Mouse (Mus musculus) left cerebral cortex, adult 8-10 months (tissue): ENCODE data around the gene Sez6. TPM values are rescaled to one million over a fixed set of nuclear protein-coding genes. Genes with fewer than 3 reads are reported as not detected.

Experiments
- DNase-seq, 2 experiments: peaks; one replicate each; pipeline ENCODE4 v3.0.0; 2022; ENCODE audit warnings: low spot score in 2 of 2
- total RNA-seq, 4 experiments: library from RNA; stranded (reverse); gene quantifications; 2 replicates each; pipeline ENCODE4 v1.2.4; 2022

Gene Sez6
- total RNA-seq, 4 experiments from 2014 or later: 184 to 230 (median 207) TPM

DNA sequence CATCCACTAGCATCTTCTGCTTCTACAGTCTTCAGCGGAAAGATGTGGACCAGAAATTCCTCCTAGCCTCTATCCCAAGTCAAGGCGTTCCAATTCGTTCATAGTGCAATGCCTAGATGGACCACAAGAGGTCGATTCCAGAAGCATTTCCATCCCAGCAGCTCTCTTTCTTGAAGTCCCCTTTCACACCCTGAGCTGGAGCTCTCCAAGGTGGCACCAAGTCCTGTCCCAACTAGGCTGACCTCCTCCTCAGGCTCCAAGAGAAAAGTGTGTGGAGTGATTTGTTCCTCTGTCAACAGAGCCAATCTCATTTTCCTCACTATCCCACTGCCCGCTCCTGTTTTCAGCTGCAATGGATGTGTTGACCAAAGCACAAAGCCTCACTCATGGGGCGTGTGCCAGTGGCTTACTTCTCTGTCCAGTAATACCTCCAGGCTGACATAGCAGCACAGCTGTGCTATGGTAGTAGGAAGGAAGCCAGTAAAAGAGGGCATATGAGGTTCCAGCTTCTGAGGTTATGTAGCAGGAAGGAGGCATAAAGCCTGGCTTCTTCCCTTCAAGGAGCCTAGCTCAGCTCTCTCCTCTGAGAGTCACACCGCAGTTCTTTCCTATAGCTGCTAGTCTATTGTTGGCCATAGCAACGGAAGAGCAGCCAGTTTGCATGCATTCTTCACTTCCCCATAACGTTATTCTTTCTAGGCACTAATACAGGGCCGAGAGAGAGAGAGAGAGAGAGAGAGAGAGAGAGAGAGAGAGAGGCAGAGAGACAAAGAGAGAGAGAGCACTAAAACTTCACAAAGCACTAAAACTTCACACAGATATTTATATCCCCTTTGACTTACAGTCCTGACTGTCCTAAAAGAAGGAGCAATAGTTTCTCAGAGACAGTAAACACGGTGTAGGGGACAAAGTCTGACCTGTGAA is 49.9 kb downstream of the Sez6 start:
- no peak for DNase-seq

DNA sequence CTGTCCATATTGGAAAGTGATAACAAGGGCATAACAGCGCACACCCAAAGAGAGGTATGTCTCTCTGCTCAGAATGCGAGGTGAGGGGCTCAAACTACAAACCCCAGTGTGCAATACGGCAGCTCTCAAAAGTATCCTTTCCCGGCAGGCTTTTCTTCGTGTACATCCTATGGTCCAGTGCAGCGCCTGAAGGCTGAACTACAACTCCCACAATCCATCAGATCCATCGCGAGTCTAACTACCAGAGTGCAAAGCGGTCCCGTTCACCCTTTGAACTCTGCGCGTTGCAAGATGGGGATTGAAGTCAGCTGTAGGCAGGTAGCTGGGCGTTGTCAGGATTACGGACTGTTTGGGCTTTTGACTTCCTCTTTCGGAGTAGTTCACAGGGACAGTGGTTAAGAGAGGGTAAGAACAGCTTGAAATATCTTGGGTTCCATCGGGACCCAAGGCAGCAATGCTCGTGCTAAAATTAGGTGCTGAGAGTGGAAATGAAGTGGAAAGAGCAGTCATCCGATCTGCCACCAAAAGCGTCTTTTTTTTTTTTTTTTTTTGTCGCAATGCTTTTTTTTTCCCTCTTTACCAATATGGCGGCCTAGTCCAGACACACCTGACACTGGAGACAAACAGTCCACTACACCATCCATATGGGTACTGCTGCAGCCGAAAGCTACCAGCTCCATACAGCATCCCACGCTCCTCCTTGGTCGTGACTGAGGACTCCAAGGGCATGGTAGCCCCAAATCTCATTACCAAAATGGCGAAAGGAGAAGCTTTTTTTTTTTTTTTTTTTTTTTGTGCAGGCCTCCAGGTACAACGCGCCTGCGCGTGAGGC is 51.2 kb downstream of the Sez6 start:
- peak; percentile 85 to 99 for DNase-seq

DNA sequence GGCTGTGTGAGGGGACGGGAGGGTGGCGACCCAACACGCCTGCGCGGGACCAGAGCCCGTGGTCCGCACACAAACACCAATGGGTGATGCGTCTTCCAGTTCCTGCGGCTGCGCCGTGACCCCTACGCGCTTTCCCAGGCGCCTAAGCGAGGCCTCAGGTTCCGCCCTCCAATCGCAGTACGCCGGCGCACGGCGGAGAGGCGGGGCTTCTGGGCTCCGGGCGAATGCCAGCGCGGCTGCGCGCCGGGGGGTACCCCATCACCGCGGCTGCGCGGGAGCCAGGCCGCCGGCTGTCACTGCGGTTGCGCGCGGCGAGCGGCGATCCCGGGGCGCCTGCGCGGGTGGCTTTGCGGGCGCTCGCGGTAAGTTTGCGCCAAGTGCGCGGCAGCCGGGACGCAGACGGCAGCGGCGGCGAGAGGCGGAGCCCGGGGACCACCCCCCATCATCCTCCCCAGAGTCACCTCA is 51.9 kb downstream of the Sez6 start, which contains the start of gene Phf12:
Gene Phf12 (plus strand): TSS at position 314 of the 465 bp plus-strand sequence.
- DNase-seq: peak; percentile 98 to 100

DNA sequence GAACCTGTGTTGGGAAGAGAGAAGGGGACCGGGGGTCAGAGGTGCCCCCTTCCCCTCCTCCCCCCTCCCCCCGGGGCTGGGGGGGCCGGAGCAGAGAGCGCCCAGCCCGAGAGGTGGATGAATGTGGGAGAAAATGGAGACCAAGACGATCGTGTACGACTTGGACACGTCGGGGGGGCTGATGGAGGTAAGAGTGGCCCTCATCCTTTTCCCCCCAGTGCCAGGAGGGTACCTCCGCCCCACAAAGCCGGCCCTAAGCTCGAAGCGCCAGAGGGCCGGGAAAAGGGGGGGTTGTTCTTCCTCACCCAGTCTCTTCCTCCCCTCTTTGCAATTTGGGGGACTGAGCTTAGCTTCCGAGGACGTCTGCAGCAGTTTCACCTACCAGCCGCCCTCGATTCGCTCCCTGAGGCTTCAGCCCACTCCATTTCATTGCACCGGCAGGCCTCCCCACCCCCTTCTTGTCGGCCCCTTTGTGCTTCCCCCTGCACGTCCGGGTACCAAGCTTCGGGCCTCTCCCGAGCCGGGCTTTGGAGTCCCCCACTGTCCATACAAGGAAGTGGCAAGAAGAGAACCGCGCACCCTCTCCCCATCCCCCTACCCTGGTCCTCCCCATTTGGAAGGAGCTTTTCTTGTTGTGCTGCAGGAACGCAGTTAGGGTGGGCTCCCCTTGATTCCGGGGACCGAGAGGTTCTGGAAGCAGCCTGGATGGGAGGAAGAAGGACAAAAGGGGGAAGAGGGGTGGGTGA is 52.8 kb downstream of the Sez6 start:
- DNase-seq: peak in 1 of 2 experiments; percentile 68

DNA sequence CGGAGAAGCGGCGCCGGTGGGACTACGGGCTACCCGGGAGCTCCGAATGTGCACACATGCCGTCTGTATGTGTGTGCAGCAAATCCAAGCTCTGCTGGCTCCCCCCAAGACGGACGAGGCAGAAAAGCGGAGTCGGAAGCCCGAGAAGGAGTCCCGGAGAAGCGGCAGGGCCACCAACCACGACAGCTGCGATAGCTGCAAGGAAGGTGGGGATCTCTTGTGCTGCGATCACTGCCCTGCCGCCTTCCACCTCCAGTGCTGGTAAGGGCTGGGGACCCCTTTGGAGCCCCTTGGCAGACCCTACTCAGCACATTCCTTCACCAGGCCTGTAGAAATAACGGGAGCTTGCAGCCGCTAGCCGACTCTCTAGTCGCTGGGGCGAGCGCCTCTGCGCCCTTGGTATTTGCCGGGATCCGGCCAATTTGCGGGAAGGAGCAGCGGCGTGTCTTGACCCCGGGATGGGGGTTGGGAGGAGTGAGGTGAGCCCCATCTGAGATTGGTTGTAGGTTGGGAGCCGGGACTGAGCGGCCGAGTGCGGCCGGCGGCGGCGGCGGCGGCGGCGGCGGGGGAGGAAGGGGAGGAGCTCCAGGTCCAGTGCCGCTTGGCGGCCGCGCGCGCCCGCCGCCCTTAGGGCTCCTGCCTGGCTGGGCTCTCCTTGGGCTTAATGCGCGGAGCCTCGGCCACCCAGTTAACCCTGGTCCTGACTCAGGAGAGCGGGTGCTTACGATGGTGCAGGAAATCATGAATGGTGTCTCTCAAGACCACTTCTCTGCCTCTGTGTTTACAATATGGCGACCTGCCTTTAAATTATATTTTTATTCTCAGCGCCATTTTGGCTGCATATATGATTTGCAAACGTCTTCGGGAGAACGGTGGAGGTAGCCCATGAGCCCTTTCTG is 53.6 kb downstream of the Sez6 start:
- DNase-seq: no peak

DNA sequence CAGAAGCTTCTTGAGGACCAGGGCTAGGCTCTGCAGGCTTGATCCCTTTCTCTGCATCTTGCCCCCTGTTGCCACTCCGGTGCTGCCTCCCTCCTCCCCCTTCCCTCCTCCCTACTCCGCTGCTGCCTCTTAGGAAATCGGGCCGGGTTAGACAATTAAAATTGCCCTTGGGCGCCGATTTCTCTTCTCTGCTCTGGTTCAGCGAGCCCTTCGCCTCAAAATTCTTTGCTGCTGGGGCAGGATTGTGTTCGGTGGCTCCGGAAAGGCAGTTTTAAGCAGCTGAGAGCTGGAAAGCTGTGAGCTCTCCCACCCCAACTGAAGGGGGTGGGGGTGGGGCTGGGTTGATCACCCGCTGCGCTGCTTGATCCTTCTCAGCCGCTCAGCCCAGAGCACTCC is 54.2 kb downstream of the Sez6 start:
- peak in 1 of 2 experiments; percentile 48 for DNase-seq

DNA sequence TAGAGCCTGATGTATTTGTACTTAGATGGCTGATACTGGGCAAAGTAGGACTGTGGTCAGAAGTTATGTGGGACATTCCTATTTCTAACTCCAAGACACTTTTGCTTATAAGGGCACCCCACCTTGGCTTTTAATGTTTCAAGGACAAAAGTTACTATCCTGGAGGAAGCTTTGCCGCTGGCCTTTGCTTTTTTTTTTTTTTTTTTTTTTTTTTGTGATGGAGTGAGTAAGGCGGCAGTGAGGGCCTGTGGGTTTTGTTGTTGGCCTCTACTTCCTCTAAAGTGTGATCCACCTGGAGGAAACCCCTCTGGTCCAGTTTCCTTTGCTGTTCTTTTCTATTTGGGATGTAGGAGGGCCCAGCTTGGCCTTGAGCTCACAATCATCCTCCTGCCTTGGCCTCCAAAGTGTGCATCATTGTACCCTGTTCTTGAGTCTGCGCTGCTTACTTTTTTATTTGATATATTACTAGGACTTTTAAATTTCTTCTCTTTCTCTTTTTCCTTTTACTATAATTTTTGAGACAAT is 55.0 kb downstream of the Sez6 start:
- no peak for DNase-seq

DNA sequence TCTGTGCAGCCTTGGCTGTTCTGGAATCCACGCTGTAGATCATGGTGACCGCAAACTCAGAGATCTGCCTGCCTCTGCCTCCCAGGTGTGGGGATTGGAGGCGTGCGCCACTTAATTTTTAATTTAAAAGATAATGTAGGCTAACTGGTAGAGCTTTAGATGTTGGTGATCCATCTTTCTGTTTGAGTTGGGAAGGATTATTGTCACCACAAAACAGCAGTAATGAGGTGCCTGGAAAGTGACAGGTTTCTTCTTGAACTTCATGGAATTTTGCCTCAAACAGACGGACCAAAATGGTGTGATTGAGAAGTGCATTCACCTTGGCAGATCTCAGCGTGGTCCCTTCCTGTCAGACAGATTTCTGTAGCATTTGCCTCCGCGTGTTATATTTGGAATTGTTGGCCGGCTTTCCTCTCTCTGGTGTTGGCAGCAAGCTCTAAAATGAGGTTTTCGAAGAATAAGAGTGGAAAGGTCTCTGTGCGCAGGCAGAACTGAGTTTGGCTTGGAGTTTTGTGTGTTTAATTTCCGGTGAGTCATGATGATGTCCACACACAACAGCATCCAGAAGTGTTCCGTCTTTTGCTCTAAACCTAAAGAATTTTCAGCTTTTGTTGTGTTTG is 58.6 kb downstream of the Sez6 start:
- no peak for DNase-seq

DNA sequence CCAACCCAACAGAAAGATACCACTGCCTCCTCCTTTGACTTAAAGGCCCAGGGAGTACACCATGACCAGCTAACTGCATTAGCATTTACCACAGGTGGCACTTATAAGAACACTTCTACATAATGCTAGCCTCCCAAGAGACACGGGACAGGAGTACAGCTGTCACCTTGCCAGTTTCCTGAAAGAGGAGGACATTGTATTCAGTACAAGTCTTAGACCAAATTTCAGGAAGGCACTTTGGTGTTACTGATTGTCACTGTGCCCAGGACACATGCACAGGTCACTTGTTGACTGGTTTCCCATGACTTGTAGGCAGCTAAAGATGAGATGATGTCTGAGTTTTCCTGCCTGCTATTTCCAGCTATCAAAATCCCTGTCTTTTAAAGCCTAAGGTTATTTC is 65.0 kb downstream of the Sez6 start:
- DNase-seq: no peak

DNA sequence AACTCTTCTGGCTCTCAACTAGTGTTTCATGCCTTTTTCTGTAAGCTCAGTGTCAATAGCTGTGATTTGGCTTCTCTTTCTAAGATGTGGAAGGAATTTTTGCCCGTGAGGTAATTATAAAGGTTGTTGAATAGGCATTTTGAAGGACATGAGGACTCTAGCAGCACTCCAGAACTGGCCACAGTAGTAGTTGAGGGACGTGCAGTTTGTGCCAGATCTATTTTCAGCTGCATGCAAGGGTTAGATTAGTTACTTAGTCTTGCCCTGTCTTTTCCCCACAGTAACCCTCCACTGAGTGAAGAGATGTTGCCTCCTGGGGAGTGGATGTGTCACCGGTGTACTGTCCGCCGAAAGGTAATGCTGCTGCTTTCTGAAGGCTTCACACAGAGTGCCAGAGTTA is 75.8 kb downstream of the Sez6 start:
- no peak for DNase-seq

DNA sequence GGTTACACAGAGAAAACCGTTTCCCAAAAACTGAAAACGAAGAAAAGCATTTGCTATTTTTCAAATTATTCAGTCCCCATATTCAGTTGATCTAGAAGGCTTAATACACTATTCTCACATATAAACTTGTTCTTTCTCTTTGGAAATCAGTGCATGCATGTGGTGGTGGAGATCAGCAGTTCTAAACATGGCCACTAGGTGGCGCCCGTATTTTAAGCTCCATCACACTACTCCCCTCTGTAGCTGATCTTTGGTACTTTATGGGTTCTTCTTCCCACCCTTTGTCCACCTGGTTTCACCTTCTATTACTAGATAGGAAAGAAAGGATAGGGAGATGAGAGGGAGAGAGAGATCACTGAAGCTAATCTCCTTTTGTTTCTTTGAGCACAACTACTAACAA is 89.1 kb downstream of the Sez6 start:
- DNase-seq: peak in 1 of 2 experiments; percentile 72

DNA sequence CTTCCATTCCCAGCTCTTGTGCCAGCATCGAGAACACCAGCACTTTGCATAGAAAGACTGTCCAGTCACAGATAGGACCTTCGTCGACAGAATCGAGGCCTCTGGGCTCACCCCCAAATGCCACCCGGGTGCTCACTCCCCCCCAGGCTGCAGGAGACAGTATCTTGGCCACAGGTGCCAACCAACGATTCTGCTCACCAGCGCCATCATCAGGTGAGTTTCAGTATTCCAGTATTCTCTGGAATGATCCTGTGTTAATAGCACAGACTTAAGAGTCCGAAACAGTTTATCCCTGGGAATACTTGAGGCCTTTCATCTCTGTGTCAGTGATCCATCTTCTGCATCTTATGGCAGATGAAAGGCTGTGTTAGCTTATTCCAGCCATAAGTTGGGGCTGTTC is 93.0 kb downstream of the Sez6 start:
- no peak for DNase-seq

Other genes with a start within 250 kb of the Sez6 start
- gene Nufip2, start 244.6 kb upstream of the Sez6 start, total RNA-seq: 10 to 100 TPM; 63.5 to 69.0 (median 67.1) TPM
- not detected for gene Cryba1, start 205.5 kb upstream of the Sez6 start, total RNA-seq
- gene Myo18a, start 167.6 kb upstream of the Sez6 start, total RNA-seq: 100 to 1,000 TPM; 133 to 174 (median 147) TPM
- gene Gm10277, start 143.1 kb upstream of the Sez6 start, total RNA-seq: not detected
- 1 to 10 TPM; 2.8 to 4.9 (median 2.9) TPM for gene Pipox, start 36.7 kb upstream of the Sez6 start, total RNA-seq
- 10 to 100 TPM; 51.9 to 59.2 (median 56.2) TPM for gene Phf12, start 52.0 kb downstream of the Sez6 start, total RNA-seq
- 1 to 10 TPM; 7.1 to 8.9 (median 8.2) TPM for gene Dhrs13, start 101.5 kb downstream of the Sez6 start, total RNA-seq
- gene Flot2, start 107.1 kb downstream of the Sez6 start, total RNA-seq: 10 to 100 TPM; 84.8 to 90.2 (median 86.9) TPM
- 10 to 100 TPM; 17.3 to 20.1 (median 17.7) TPM for gene Eral1, start 149.6 kb downstream of the Sez6 start, total RNA-seq
- gene Fam222b, start 163.9 kb downstream of the Sez6 start, total RNA-seq: 10 to 100 TPM; 24.6 to 27.7 (median 26.9) TPM
- 1 to 10 TPM; 5.9 to 9.4 (median 9.0) TPM for gene Traf4, start 234.8 kb downstream of the Sez6 start, total RNA-seq
- gene Nek8, start 245.9 kb downstream of the Sez6 start, total RNA-seq: 1 to 10 TPM; 2.0 to 4.3 (median 2.8) TPM
- gene Tlcd1, start 245.9 kb downstream of the Sez6 start, total RNA-seq: 10 to 100 TPM; 24.8 to 34.9 (median 28.4) TPM